Mouse (Mus musculus) liver, adult 2 months (tissue): Measurements from ENCODE around the gene Zfp148.

Experiments
- CTCF ChIP-seq: fragments of 200-500 bp; IDR thresholded peaks from 2 replicates; pipeline ENCODE4 v1.5.1; 2011; ENCODE audit warnings: low read depth, low read length, control low read depth
- POLR2A ChIP-seq: fragments of 200-500 bp; IDR thresholded peaks from 2 replicates; pipeline ENCODE4 v1.6.1; 2011; ENCODE audit warnings: low read length, control low read depth; ENCODE audit not compliant: insufficient read depth; ENCODE audit errors: extremely low read depth

- TF ChIP-seq CTCF (no peak), POLR2A (no peak)
Observed at GRCm38 (mm10) chr16:33410151-33410550, 29.5 kb downstream of the Zfp148 start.
